Mouse (Mus musculus) MEL (cell line): Measurements from ENCODE around the gene Med15.

Experiments used
- CTCF ChIP-seq, 3 experiments: IDR thresholded peaks in 2 of 3; conservative IDR thresholded peaks in 1 of 3; 2 replicates each; pipeline ENCODE4 v1.5.1; 2011 to 2012; ENCODE audit warnings: low read length in 3 of 3, low read depth in 2 of 3, mild to moderate bottlenecking in 2 of 3, improper control_type of control experiment in 1 of 3, inconsistent platforms in 1 of 3, mixed read lengths in 1 of 3, moderate library complexity in 1 of 3; ENCODE audit not compliant: control insufficient read depth in 1 of 3, insufficient read depth in 1 of 3, poor library complexity in 1 of 3, severe bottlenecking in 1 of 3
- E2F4 ChIP-seq: IDR thresholded peaks from 2 replicates; pipeline ENCODE4 v1.6.1; 2011; ENCODE audit warnings: low read depth, low read length, improper control_type of control experiment, borderline replicate concordance
- EP300 ChIP-seq, 2 experiments: IDR thresholded peaks; 2 replicates each; pipeline ENCODE4 v1.6.1; 2011; ENCODE audit warnings: improper control_type of control experiment in 2 of 2, low read length in 2 of 2, low read depth in 1 of 2, mild to moderate bottlenecking in 1 of 2
- JUND ChIP-seq: IDR thresholded peaks from 2 replicates; pipeline ENCODE4 v1.6.1; 2011; ENCODE audit warnings: low read depth, mild to moderate bottlenecking, improper control_type of control experiment, low read length
- MAFK ChIP-seq: IDR thresholded peaks from 2 replicates; pipeline ENCODE4 v1.6.1; 2011; ENCODE audit warnings: low read depth, mild to moderate bottlenecking, low read length, improper control_type of control experiment, borderline replicate concordance
- MAX ChIP-seq: IDR thresholded peaks from 2 replicates; pipeline ENCODE4 v1.6.1; 2011; ENCODE audit warnings: low read length, improper control_type of control experiment
- MYC ChIP-seq: IDR thresholded peaks from 2 replicates; pipeline ENCODE4 v1.6.1; 2011; ENCODE audit warnings: low read depth, mild to moderate bottlenecking, low read length, improper control_type of control experiment, moderate library complexity
- NELFE ChIP-seq: IDR thresholded peaks from 2 replicates; pipeline ENCODE4 v1.6.1; 2011; ENCODE audit warnings: low read depth, low read length, improper control_type of control experiment
- NRF1 ChIP-seq: IDR thresholded peaks from 2 replicates; pipeline ENCODE4 v1.6.1; 2014; ENCODE audit warnings: low read depth, mild to moderate bottlenecking, inconsistent platforms, low read length, improper control_type of control experiment, moderate library complexity; ENCODE audit not compliant: poor library complexity, insufficient read depth, severe bottlenecking
- POLR2A ChIP-seq, 2 experiments: IDR thresholded peaks; 2 replicates each; pipeline ENCODE4 v1.6.1; 2011 to 2012; ENCODE audit warnings: low read length in 2 of 2, mild to moderate bottlenecking in 2 of 2, control low read depth in 1 of 2, improper control_type of control experiment in 1 of 2, low read depth in 1 of 2, moderate library complexity in 1 of 2; ENCODE audit not compliant: control insufficient read depth in 1 of 2, insufficient read depth in 1 of 2, poor library complexity in 1 of 2
- POLR2AphosphoS2 ChIP-seq: IDR thresholded peaks from 2 replicates; pipeline ENCODE4 v1.6.1; 2011; ENCODE audit warnings: low read length, improper control_type of control experiment
- TBP ChIP-seq: IDR thresholded peaks from 2 replicates; pipeline ENCODE4 v1.8.0; 2011; ENCODE audit warnings: low read depth, low read length, improper control_type of control experiment
- TCF12 ChIP-seq: IDR thresholded peaks from 2 replicates; pipeline ENCODE4 v1.6.1; 2014; ENCODE audit warnings: low read depth, mild to moderate bottlenecking, inconsistent platforms, low read length, improper control_type of control experiment, moderate library complexity
- USF1 ChIP-seq: IDR thresholded peaks from 2 replicates; pipeline ENCODE4 v1.6.1; 2014; ENCODE audit warnings: low read depth, mild to moderate bottlenecking, inconsistent platforms, low read length, improper control_type of control experiment, moderate library complexity

DNA sequence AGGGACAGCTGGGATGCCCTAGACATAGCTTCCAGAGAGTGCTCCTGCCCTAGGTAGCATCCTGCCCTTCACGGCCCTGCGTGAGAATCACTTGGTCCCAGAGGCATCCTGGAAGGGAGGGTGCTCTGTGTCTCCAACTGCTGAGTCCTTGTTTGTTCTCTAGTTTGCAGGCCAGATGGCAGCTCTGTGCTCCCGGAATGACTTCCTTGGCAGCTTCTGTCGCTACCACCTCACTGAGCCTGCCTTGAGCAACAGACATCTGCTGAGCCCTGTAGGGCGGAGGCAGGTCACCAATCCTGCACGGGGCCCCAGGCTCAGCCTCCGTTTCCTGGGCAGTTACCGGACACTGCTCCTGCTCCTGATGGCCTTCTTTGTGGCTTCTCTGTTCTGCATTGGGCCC, 90.4 kb downstream of the Med15 start:
- TF ChIP-seq MAX (no peak), NRF1 (no peak), TCF12 (no peak), CTCF (IDR thresholded peaks at IDR 0.05 in 2 of 3, conservative IDR thresholded peaks at IDR 0.05 in 1 of 3; ENCODE audit: control insufficient read depth in 1 of 3, insufficient read depth in 1 of 3, low read depth in 2 of 3, low read length in 3 of 3, poor library complexity in 1 of 3, severe bottlenecking in 1 of 3) (no peak), NELFE (no peak), USF1 (no peak), EP300 (IDR thresholded peaks at IDR 0.05; ENCODE audit: low read depth in 1 of 2, low read length in 2 of 2) (no peak), TBP (no peak), MYC (no peak), MAFK (no peak), JUND (no peak), E2F4 (no peak), POLR2A (IDR thresholded peaks at IDR 0.05; ENCODE audit: control insufficient read depth in 1 of 2, insufficient read depth in 1 of 2, low read depth in 1 of 2, low read length in 2 of 2, poor library complexity in 1 of 2) (no peak), POLR2AphosphoS2 (no peak)
